Mouse (Mus musculus) brain, embryonic 14.5 days (tissue): Measurements from ENCODE around the gene Rpe. TPM values are rescaled to one million over a fixed set of nuclear protein-coding genes. Genes with fewer than 3 reads are reported as not detected.
"Not testable (repeated sequence)": the region's sequence is repeated elsewhere in the genome, so short reads cannot be mapped to it uniquely, and the experiment has no call there.

Source experiments
- DNase-seq: peaks from one replicate; pipeline ENCODE4 v3.0.0-alpha.2; 2011; ENCODE audit warnings: low read depth
- CTCF ChIP-seq: fragments of 200-500 bp; IDR thresholded peaks from 2 replicates; pipeline ENCODE4 v1.5.1; 2012; ENCODE audit warnings: inconsistent platforms, mild to moderate bottlenecking, moderate library complexity, borderline replicate concordance; ENCODE audit not compliant: insufficient read depth, insufficient read length; ENCODE audit errors: extremely low read depth
- POLR2A ChIP-seq: fragments of 200-500 bp; IDR thresholded peaks from 2 replicates; pipeline ENCODE4 v1.6.1; 2012; ENCODE audit warnings: mild to moderate bottlenecking, inconsistent platforms, borderline replicate concordance; ENCODE audit not compliant: poor library complexity, insufficient read depth, insufficient read length, severe bottlenecking; ENCODE audit errors: extremely low read depth
- polyA plus RNA-seq: library from polyadenylated mRNA; depleted of rRNA; stranded (reverse); fragments of >200 nt; gene quantifications from 2 replicates; pipeline ENCODE4 v1.2.3, GENCODE M21; 2012; rRNA removed

Gene Rpe
- polyA plus RNA-seq, 1 experiment: 24.2 TPM

GRCm38 (mm10) chr1:66694266-66694665 lies 6.4 kb upstream of the Rpe start:
- TF ChIP-seq CTCF: no peak
- TF ChIP-seq POLR2A: no peak
- DNase-seq: no peak

DNA sequence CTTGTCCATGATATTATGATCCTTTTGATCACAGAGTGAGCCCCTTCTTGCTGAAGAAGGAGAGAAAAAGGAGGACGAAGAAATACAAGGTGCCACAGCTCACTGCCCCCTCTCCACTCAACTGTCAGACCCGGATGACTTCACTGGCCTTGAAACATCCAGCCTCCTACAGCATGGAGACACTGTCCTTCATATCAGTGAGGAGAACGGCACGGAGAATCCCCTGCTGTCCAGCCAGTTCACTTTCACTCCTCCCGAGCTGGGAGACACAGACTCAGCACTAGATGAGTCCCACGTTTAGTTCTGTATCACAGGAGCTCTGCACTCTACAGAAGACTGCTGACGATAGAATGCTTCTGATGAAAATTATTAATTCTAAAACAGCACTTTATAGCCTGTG lies 5.3 kb upstream of the Rpe start:
- no peak for DNase-seq
- TF ChIP-seq CTCF (no peak), POLR2A (no peak)

GRCm38 (mm10) chr1:66699630-66700029 lies 1.0 kb upstream of the Rpe start:
- DNase-seq: not testable (repeated sequence)

- no peak for DNase-seq
- TF ChIP-seq CTCF (no peak), POLR2A (no peak)
These were observed 410 bp upstream of the Rpe start for GRCm38 (mm10) chr1:66700149-66700692.

DNA sequence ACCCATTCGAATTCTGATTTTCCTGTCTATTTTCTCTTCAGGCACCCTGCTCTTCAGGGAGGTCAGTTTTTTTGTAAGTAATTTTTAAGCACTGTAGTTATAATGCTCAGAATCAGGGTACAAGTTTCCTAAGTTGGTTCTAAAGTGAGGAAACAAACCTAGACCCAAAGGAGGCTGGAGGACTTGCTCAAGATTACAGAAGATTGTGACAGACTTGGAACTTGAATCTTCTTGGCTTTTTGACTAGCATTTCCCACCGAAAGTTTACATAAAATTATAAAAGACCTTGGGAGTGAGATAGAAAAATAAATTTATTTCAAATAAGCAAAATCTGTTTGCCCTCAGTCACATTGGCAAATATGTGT lies 927 bp downstream of the Rpe start:
- no peak for DNase-seq
- no peak for TF ChIP-seq CTCF
- TF ChIP-seq POLR2A: no peak

GRCm38 (mm10) chr1:66702623-66703345 lies 2.2 kb downstream of the Rpe start:
- no peak for TF ChIP-seq POLR2A
- no peak for TF ChIP-seq CTCF
- DNase-seq: no peak

DNA sequence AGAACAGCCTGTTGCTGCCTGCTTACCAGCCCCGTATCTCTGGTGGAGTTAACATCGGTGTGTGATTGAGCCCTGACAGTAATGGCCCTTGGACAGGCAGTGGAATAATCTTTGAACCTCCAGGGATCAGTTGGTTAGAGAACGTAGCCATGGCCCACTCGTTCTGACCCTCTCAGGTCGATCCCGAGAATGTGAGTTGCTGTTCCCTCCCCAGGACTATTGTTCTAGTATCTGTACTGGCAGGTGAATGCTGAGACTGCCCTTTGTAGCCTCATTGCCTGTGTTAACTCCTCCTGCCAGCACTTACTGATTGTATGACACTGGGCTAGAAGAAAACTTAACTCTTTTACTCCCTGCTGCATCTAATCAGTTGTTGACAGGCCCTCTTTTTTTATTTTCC lies 3.9 kb downstream of the Rpe start:
- no peak for TF ChIP-seq CTCF
- TF ChIP-seq POLR2A: no peak
- no peak for DNase-seq

DNA sequence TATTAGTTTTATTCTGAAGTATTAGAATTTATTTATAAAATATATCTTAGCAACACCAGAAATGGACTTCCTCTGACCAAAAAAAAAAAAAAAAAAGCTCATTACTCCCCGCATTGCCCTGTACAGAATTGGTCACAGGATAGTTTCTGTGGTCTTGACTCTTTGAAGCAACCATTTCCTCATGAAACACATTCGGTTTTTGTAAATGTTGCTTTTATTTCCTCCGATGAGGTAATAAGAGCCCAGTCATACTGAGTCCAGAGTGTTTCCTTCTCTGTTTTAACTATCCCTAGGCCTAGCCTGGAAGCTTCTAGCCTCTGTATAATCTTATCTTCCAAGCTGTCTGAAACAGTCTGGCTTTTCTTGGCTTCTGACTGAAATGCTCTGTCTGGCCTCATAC lies 12.2 kb downstream of the Rpe start:
- TF ChIP-seq CTCF: no peak
- TF ChIP-seq POLR2A: no peak
- DNase-seq: no peak

- no peak for TF ChIP-seq POLR2A
- DNase-seq: no peak
These were observed 29.9 kb downstream of the Rpe start for GRCm38 (mm10) chr1:66730581-66730980.

- no peak for DNase-seq
- TF ChIP-seq POLR2A (no peak), CTCF (no peak)
These were observed 68.1 kb downstream of the Rpe start for GRCm38 (mm10) chr1:66768764-66769163.

Other genes with a start within 250 kb of the Rpe start
- 5.9 and 8.0 TPM in 2 replicates for gene Unc80, start 232.5 kb upstream of the Rpe start, polyA plus RNA-seq
- 14.0 TPM in 2 replicates for gene Kansl1l, start 116.7 kb downstream of the Rpe start, polyA plus RNA-seq
- gene Acadl, start 162.4 kb downstream of the Rpe start, polyA plus RNA-seq: 9.6 and 18.0 TPM in 2 replicates
- 1.3 and 1.4 TPM in 2 replicates for gene Myl1, start 244.6 kb downstream of the Rpe start, polyA plus RNA-seq